Mouse (Mus musculus): Measurements from ENCODE around the gene Gemin6. TPM values are rescaled to one million over a fixed set of nuclear protein-coding genes. Genes with fewer than 3 reads are reported as not detected.

Gemin6 gene
- polyA plus RNA-seq (2015; fragmentation: Nextera tagmentation; extraction: Ambion mirVana): 14.3 and 16.4 TPM in 2 replicates

DNA sequence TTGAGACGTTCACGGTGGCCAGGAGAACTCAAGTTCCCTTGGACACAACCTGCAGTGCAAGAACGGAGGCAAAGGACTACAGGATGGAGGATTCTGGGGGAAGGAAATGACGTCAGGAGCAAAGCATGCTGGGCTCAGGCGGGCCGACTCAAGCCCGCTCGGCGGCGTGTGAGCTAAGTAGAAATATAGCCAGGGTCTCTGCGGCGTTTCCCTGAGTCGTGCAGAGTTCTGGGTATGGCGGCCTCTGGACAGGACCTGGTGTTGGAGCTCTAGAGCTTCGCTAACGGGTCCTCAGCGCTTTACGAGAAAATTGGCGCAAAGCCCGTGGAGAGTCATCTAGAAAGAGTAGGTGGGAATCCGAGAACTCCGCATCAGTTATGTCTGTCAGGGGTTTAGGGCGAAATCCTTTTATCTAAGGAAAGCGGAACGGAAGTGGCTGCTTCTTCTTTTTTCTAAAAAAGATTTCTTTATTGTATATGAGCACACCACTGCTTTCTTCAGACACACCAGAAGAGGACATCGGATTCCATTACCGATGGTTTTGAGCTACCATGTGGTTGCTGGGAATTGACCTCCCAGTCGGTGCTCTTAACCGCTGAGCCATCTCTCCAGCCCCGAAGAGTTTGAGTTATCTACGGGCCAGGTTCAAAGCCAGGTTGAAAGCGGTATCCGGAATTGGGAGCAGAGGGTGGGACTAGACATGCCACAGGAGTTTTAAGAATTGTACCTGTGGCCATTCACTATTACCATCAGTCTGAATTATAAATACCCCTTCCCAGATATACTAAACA, at the start of gene Gemin6:
Gemin6 (plus strand) TSS at position 116 of the 791 bp plus-strand sequence.

DNA sequence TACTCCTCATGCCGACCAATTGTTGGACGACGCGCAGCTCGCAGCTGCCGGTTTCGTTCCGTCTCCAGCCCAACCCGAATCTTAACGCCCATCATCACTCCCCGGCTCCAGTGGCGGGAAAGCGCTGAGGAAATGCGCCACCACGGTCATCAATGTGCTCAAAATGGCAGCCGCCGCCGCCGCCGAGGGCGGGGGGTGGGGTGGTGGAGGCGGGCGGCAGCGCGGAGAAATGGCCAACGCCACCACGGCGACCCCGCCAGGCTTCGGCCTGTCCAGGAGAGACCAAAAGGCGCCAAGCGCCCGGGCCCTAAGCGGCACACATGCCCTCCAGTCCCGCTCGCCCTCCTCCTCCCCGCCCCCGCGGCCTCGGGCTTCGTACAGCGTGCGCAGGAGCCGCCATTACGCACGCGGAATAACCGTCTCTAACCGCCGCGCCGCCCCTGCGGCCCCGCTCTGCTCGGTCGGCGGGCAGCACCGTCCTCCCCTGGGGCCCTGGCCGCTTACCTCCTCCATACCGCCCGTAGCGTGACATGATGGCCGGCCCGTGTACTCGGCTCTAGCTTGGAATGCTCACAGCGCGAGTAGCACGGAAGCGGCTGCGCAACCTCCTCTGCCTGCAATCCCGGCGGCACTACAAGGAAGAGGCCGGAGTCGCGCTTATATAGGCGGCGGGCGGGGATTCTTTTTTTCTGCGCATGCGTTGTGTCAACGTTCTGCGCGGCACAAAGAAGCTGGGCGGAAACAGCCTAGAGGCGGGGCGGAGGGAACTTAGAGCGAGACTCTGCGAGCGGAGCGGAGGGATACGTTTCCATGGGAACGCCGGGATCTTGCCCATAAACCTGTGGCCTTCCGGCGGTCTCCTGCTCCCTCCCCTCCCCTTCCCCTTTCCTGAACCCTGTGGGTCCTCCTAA, 17.3 kb upstream of the Gemin6 start, which contains the start of the genes Srsf7 and Ttc39d:
Srsf7 (minus strand) TSS at position 637 of the 911 bp plus-strand sequence.
Ttc39d (plus strand) TSS at position 790 of the 911 bp plus-strand sequence.

Other genes starting within 250 kb of the Gemin6 start
- gene Hnrnpll, start 162.1 kb upstream of the Gemin6 start, polyA plus RNA-seq (2015; fragmentation: Nextera tagmentation; extraction: Ambion mirVana): 15.3 and 21.1 TPM in 2 replicates
- gene Galm, start 97.0 kb upstream of the Gemin6 start, polyA plus RNA-seq (2015; fragmentation: Nextera tagmentation; extraction: Ambion mirVana): 7.2 and 10.6 TPM in 2 replicates
- 115 and 142 TPM in 2 replicates for gene Srsf7, start 17.1 kb upstream of the Gemin6 start, polyA plus RNA-seq (2015; fragmentation: Nextera tagmentation; extraction: Ambion mirVana)
- gene Ttc39d, start 17.0 kb upstream of the Gemin6 start, polyA plus RNA-seq (2015; fragmentation: Nextera tagmentation; extraction: Ambion mirVana): 0.09 TPM in 1 of 2 replicates, not detected in the other
- 9.4 and 9.6 TPM in 2 replicates for gene Morn2, start 65.8 kb downstream of the Gemin6 start, polyA plus RNA-seq (2015; fragmentation: Nextera tagmentation; extraction: Ambion mirVana)
- 4.7 TPM in 2 replicates for gene Dhx57, start 66.0 kb downstream of the Gemin6 start, polyA plus RNA-seq (2015; fragmentation: Nextera tagmentation; extraction: Ambion mirVana)
- gene Arhgef33, start 83.0 kb downstream of the Gemin6 start, polyA plus RNA-seq (2015; fragmentation: Nextera tagmentation; extraction: Ambion mirVana): 1.5 and 2.3 TPM in 2 replicates
- gene Gm10190, start 149.1 kb downstream of the Gemin6 start, polyA plus RNA-seq (2015; fragmentation: Nextera tagmentation; extraction: Ambion mirVana): 1.6 and 3.6 TPM in 2 replicates

All from skeletal muscle tissue, postnatal 0 days (tissue).